Mouse (Mus musculus): ENCODE measurements around the gene Nrip3.

DNA sequence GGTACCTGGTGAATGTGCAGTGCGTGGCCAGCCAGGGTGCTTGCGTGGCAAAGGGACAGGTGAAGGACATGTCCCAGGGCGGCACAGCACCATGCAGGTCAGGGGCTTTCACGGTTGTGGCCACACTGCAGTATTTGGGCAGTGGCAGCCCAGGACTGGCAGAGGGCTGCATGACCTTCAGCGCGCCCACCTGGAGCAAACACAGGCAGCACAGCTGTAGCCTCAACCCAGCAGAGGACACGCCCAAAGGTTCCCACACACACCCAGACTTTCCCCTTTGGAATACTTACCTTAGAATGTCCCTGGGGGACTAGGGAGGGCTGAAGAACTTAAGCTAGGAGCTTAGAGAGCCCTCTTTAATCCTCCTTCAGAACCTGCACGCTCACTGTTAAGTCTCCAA lies 58.7 kb downstream of the Nrip3 start:
- TF ChIP-seq CTCF (IDR thresholded peaks at IDR 0.05; ENCODE audit: control insufficient read depth, insufficient read depth, low read length) (no peak), POLR2A (IDR thresholded peaks at IDR 0.05; ENCODE audit: borderline replicate concordance, control insufficient read depth, low read depth, low read length) (no peak)
